Mouse (Mus musculus): Measurements from ENCODE around the gene Lin28a. TPM values are rescaled to one million over a fixed set of nuclear protein-coding genes. Genes with fewer than 3 reads are reported as not detected.

Lin28a gene
- polyA plus RNA-seq, 1 experiment from 2014 or later, result not detected

DNA sequence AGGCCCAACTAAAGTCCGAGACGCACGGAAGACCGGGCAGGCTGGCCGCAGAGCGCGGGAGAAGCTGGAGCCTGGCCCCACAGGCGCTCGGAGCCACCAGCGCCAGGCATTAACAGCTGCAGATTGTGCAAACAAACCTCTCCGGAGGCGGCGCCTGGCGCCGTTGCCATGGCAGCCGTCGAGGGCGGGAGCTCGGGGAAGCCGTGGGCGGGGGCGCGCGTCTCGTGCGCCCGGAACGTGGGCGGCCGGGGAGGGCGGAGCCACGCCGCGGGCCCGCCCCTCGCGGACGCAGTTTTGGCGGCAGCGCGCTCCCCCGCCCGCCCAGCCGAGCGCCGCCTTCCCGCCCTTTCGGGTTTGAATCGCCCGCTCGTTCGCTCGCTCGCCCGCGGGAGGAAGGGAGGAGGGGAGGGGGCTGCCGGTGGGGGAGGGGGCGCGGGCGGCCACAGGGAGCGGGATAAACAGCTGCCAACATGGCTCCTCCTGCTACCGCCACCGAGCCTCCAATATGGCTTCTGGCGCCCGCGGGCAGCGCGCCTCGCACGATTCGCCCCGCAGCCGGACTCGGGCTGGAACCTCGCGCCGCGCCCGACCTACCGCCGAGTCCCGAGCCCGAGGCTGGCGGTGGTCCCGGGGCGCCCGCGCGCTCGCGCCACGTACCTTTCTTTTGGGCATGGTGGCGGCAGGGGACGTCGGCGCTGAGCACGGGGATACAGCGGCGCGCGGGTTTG, 51.3 kb downstream of the Lin28a start:
- WGBS, result under 1% methylated on average over 81 of the region's 101 CpGs

DNA sequence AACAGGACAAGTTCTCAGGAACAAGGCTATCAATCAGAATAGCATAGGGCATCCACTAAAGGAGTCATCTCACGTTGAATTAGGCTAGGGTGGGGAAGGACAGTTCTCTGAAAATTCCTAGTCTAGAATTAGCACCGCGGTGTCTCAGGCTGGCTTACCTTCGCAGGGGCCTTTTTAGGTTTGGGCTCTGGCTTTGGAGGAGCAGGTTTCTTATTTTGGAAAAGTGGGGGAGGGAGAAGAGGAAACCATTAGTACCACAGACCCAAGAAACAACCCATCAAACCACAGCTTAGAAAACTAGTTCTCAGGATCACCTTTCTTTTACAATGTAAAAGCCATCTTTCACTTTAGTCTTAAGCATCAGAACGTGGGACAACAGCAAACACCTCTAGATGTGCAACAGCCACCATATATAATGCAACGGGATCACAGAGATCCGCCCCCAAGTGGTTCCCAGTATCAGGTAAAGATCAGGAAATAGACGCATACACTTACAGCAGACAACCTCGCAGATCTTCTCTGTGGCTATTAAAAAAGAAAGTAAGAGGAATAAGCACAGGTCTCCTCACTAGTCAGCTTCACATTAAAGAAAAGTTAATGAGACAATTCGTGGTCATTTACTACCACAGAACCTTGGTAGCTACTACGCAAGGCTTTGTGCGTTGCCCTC, 52.2 kb downstream of the Lin28a start:
- 0 out of 2 replicates have a peak overlapping the region, but pooled peaks have one; percentile 99 for H3K27ac ChIP-seq (ENCODE audit: low read depth, low read length)
- ATAC-seq, result no peak

More for the DNA sequence above, 51.3 kb downstream of the Lin28a start:
- H3K4me1 ChIP-seq (replicated peaks; ENCODE audit: control insufficient read depth, insufficient read depth, low read length), result no peaks in the 10 kb centered on the region; the same call in 1 of the 2 replicates
- peak; percentile 77 for ATAC-seq
- peak overlapping the region; percentile 96 for H3K9ac ChIP-seq (ENCODE audit: low read depth, low read length)
- H3K4me2 ChIP-seq (replicated peaks; ENCODE audit: low read depth), result peak overlapping the region; percentile 96
- H3K4me3 ChIP-seq (ENCODE audit: low read depth, low read length), result peak overlapping the region; percentile 89
- no peaks in the 10 kb centered on the region for H3K9me3 ChIP-seq (ENCODE audit: control insufficient read depth)
- TF ChIP-seq CTCF (IDR thresholded peaks at IDR 0.05; ENCODE audit: low read depth), result 0 out of 2 replicates have a peak, but pooled peaks have one; percentile 35
- H3K27ac ChIP-seq (ENCODE audit: low read depth, low read length), result peak overlapping the region; percentile 99
- no peaks in the 10 kb centered on the region for H3K27me3 ChIP-seq (replicated peaks; ENCODE audit: control insufficient read depth, insufficient read depth, low read length)
- peaks cover 36% of the 10 kb centered on the region for H3K36me3 ChIP-seq (ENCODE audit: control insufficient read depth, insufficient read depth)

DNA sequence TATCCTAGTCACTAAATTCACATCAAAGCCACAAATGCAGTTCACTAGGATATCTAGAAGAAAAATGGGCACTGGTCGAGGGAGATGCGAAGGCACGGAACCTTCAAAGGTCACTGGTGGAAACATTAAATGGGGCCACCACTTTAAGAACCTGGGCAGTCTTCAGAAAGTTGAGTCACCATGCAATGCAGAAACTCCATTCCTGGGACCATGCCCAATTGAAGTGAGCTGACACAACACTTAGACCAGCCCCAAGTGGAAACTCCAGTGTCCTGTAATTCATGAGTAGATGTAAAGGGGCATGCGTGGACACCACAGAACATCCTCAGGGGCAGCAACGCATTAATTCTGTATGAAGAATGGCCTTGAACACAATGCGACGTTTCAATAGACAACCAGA, 56.1 kb downstream of the Lin28a start:
- no peaks in the 10 kb centered on the region for H3K27me3 ChIP-seq (replicated peaks; ENCODE audit: control insufficient read depth, insufficient read depth, low read length)

More for the DNA sequence above, 52.2 kb downstream of the Lin28a start:
- peak overlapping the region; percentile 89 for H3K4me3 ChIP-seq (ENCODE audit: low read depth, low read length)
- TF ChIP-seq CTCF (IDR thresholded peaks at IDR 0.05; ENCODE audit: low read depth), result no peak
- no peaks in the 10 kb centered on the region; the same call in 1 of the 2 replicates for H3K4me1 ChIP-seq (replicated peaks; ENCODE audit: control insufficient read depth, insufficient read depth, low read length)
- H3K9me3 ChIP-seq (ENCODE audit: control insufficient read depth), result no peaks in the 10 kb centered on the region
- H3K27me3 ChIP-seq (replicated peaks; ENCODE audit: control insufficient read depth, insufficient read depth, low read length), result no peaks in the 10 kb centered on the region
- H3K9ac ChIP-seq (ENCODE audit: low read depth, low read length), result peak overlapping the region; percentile 42
- H3K4me2 ChIP-seq (replicated peaks; ENCODE audit: low read depth), result peak overlapping the region; percentile 96
- WGBS, result 28% methylated on average over 12 of the region's 12 CpGs
- H3K36me3 ChIP-seq (ENCODE audit: control insufficient read depth, insufficient read depth), result peaks cover 30% of the 10 kb centered on the region

DNA sequence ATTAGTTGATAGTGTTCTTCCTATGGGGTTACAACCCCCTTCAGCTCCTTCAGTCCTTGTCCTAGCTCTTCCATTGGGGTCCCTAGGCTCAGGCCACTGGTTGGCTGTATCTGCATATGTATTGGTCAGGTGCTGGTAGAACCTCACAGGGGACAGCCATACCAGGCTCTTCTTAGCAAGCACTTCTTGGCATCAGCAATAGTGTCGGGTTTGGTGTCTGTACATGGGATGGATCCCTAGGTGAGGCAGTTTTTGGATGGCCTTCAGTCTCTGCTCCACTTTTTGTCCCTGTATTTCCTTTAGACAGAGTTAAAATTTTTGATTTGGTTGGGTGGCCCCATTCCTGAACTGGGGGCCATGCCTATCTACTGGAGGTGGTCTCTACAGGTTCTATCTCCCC, 59.8 kb downstream of the Lin28a start:
- Histone ChIP-seq H3K9me3 (ENCODE audit: control insufficient read depth) (no peaks in the 10 kb centered on the region), H3K27me3 (replicated peaks; ENCODE audit: control insufficient read depth, insufficient read depth, low read length) (no peaks in the 10 kb centered on the region), H3K27ac (ENCODE audit: low read depth, low read length) (no peak overlapping the region), H3K36me3 (ENCODE audit: control insufficient read depth, insufficient read depth) (peaks cover 4% of the 10 kb centered on the region), H3K4me2 (replicated peaks; ENCODE audit: low read depth) (no peak overlapping the region), H3K4me1 (replicated peaks; ENCODE audit: control insufficient read depth, insufficient read depth, low read length) (no peaks in the 10 kb centered on the region), H3K9ac (ENCODE audit: low read depth, low read length) (no peak overlapping the region), H3K4me3 (ENCODE audit: low read depth, low read length) (no peak overlapping the region)
- ATAC-seq, result no peak
- WGBS, result 78% methylated on average over 1 of the region's 1 CpGs
- TF ChIP-seq CTCF (IDR thresholded peaks at IDR 0.05; ENCODE audit: low read depth), result no peak

More for the DNA sequence above, 56.1 kb downstream of the Lin28a start:
- Histone ChIP-seq H3K9me3 (ENCODE audit: control insufficient read depth) (no peaks in the 10 kb centered on the region), H3K4me2 (replicated peaks; ENCODE audit: low read depth) (no peak overlapping the region), H3K9ac (ENCODE audit: low read depth, low read length) (no peak overlapping the region), H3K4me3 (ENCODE audit: low read depth, low read length) (no peak overlapping the region), H3K4me1 (replicated peaks; ENCODE audit: control insufficient read depth, insufficient read depth, low read length) (no peaks in the 10 kb centered on the region), H3K27ac (ENCODE audit: low read depth, low read length) (no peak overlapping the region), H3K36me3 (ENCODE audit: control insufficient read depth, insufficient read depth) (peaks cover 22% of the 10 kb centered on the region)
- WGBS, result 84% methylated on average over 7 of the region's 7 CpGs
- TF ChIP-seq CTCF (IDR thresholded peaks at IDR 0.05; ENCODE audit: low read depth), result no peak
- no peak for ATAC-seq

DNA sequence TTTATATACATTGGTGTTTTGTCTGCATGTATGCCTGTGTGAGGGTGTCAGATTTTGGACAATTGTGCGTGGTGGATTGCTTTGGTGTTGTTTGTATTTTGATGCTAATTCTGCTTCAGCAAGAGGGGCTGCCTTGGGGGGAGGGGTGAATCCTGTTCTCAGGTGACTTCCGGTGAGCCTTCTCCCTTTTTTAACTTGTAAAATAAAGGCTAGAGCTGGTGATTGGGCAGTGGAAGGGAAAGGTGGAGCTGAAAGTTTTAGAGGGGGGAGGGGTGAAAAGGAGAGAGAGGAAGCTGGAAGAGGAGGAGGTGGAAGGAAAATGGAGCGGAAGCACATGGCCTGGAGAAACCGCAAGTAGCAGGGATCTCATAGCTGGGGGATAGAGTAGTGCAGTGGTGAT, 62.3 kb downstream of the Lin28a start:
- WGBS, result 83% methylated on average over 4 of the region's 4 CpGs
- Histone ChIP-seq H3K36me3 (ENCODE audit: control insufficient read depth, insufficient read depth) (no peaks in the 10 kb centered on the region), H3K27ac (ENCODE audit: low read depth, low read length) (no peak overlapping the region), H3K4me3 (ENCODE audit: low read depth, low read length) (no peak overlapping the region), H3K9ac (ENCODE audit: low read depth, low read length) (no peak overlapping the region), H3K27me3 (replicated peaks; ENCODE audit: control insufficient read depth, insufficient read depth, low read length) (no peaks in the 10 kb centered on the region), H3K4me2 (replicated peaks; ENCODE audit: low read depth) (no peak overlapping the region), H3K9me3 (ENCODE audit: control insufficient read depth) (no peaks in the 10 kb centered on the region), H3K4me1 (replicated peaks; ENCODE audit: control insufficient read depth, insufficient read depth, low read length) (no peaks in the 10 kb centered on the region)
- TF ChIP-seq CTCF (IDR thresholded peaks at IDR 0.05; ENCODE audit: low read depth), result no peak
- no peak for ATAC-seq

Other genes starting within 250 kb of the Lin28a start
- gene Rps6ka1, start 131.0 kb downstream of the Lin28a start, polyA plus RNA-seq (2015; fragmentation: Nextera tagmentation; extraction: Ambion mirVana), result 86.2 and 88.8 TPM in 2 replicates
- 605 and 661 TPM in 2 replicates for gene Hmgn2, start 50.2 kb downstream of the Lin28a start, polyA plus RNA-seq (2015; fragmentation: Nextera tagmentation; extraction: Ambion mirVana)
- gene Dhdds, start 17.9 kb downstream of the Lin28a start, polyA plus RNA-seq (2015; fragmentation: Nextera tagmentation; extraction: Ambion mirVana), result 26.1 TPM in 2 replicates
- not detected in 2 replicates for gene Zfp683, start 35.0 kb upstream of the Lin28a start, polyA plus RNA-seq (2015; fragmentation: Nextera tagmentation; extraction: Ambion mirVana)
- 17.9 and 22.5 TPM in 2 replicates for gene Crybg2, start 42.0 kb upstream of the Lin28a start, polyA plus RNA-seq (2015; fragmentation: Nextera tagmentation; extraction: Ambion mirVana)
- 28.7 and 31.2 TPM in 2 replicates for gene Cd52, start 76.2 kb upstream of the Lin28a start, polyA plus RNA-seq (2015; fragmentation: Nextera tagmentation; extraction: Ambion mirVana)
- gene Ubxn11, start 83.7 kb upstream of the Lin28a start, polyA plus RNA-seq (2015; fragmentation: Nextera tagmentation; extraction: Ambion mirVana), result 0.88 and 1.5 TPM in 2 replicates
- 503 and 522 TPM in 2 replicates for gene Sh3bgrl3, start 109.9 kb upstream of the Lin28a start, polyA plus RNA-seq (2015; fragmentation: Nextera tagmentation; extraction: Ambion mirVana)
- gene Cep85, start 168.3 kb upstream of the Lin28a start, polyA plus RNA-seq (2015; fragmentation: Nextera tagmentation; extraction: Ambion mirVana), result 85.9 and 91.1 TPM in 2 replicates
- not detected in 2 replicates for gene Gm7534, start 184.2 kb upstream of the Lin28a start, polyA plus RNA-seq (2015; fragmentation: Nextera tagmentation; extraction: Ambion mirVana)
- gene Catsper4, start 208.5 kb upstream of the Lin28a start, polyA plus RNA-seq (2015; fragmentation: Nextera tagmentation; extraction: Ambion mirVana), result 0.60 and 0.81 TPM in 2 replicates
- gene Cnksr1, start 219.6 kb upstream of the Lin28a start, polyA plus RNA-seq (2015; fragmentation: Nextera tagmentation; extraction: Ambion mirVana), result 13.8 and 15.5 TPM in 2 replicates
- gene E130218I03Rik, start 224.8 kb upstream of the Lin28a start, polyA plus RNA-seq (2015; fragmentation: Nextera tagmentation; extraction: Ambion mirVana), result 0.39 and 0.46 TPM in 2 replicates
- 9.4 and 10.5 TPM in 2 replicates for gene Zfp593, start 226.8 kb upstream of the Lin28a start, polyA plus RNA-seq (2015; fragmentation: Nextera tagmentation; extraction: Ambion mirVana)
- not detected in 2 replicates for gene Gm30191, start 228.1 kb upstream of the Lin28a start, polyA plus RNA-seq (2015; fragmentation: Nextera tagmentation; extraction: Ambion mirVana)
- gene Grrp1, start 235.3 kb upstream of the Lin28a start, polyA plus RNA-seq (2015; fragmentation: Nextera tagmentation; extraction: Ambion mirVana), result 6.8 and 7.6 TPM in 2 replicates